Mouse (Mus musculus) heart, postnatal 0 days (tissue): ENCODE results near the gene Slc4a8. TPM values are rescaled to one million over a fixed set of nuclear protein-coding genes. Genes with fewer than 3 reads are reported as not detected.

ENCODE experiments used
- ATAC-seq: fragments of 200-750 bp; cut with Nextera tagmentation; 2 replicates; pipeline ENCODE4 v1.8.0; 2017; ENCODE audit warnings: low read depth, moderate number of reproducible peaks, moderate library complexity; ENCODE audit not compliant: insufficient read depth
- DNase-seq: peaks from one replicate; pipeline ENCODE4 v3.0.0-alpha.2; 2016; ENCODE audit warnings: low spot score
- H3K27ac ChIP-seq: fragments of 300-500 bp; sonication (generic); 2 replicates; pipeline ENCODE4 v1.5.1; 2014; ENCODE audit warnings: low read depth, mild to moderate bottlenecking
- H3K27me3 ChIP-seq: fragments of 300-500 bp; sonication (generic); 2 replicates; pipeline ENCODE4 v1.6.1; 2014; ENCODE audit warnings: low read length, mixed read lengths; ENCODE audit not compliant: control insufficient read depth, insufficient read depth
- H3K36me3 ChIP-seq: fragments of 300-500 bp; sonication (generic); replicated peaks from 2 replicates; pipeline ENCODE4 v1.6.1; 2014; ENCODE audit warnings: low read length, mixed read lengths; ENCODE audit not compliant: control insufficient read depth, insufficient read depth
- H3K4me1 ChIP-seq: fragments of 300-500 bp; sonication (generic); 2 replicates; pipeline ENCODE4 v1.6.1; 2014; ENCODE audit warnings: antibody characterized with exemption; ENCODE audit not compliant: control insufficient read depth, insufficient read depth
- H3K4me2 ChIP-seq: fragments of 300-500 bp; sonication (generic); 2 replicates; pipeline ENCODE4 v1.6.1; 2014; ENCODE audit warnings: low read depth, mild to moderate bottlenecking, low read length, moderate library complexity
- H3K4me3 ChIP-seq: fragments of 300-500 bp; sonication (generic); 2 replicates; pipeline ENCODE4 v1.5.1; 2014; ENCODE audit warnings: low read depth, low read length
- H3K9ac ChIP-seq: fragments of 300-500 bp; sonication (generic); replicated peaks from 2 replicates; pipeline ENCODE4 v1.6.1; 2014; ENCODE audit warnings: low read depth, low read length, mixed read lengths
- H3K9me3 ChIP-seq: fragments of 300-500 bp; sonication (generic); replicated peaks from 2 replicates; pipeline ENCODE4 v1.6.1; 2016; ENCODE audit warnings: low read length; ENCODE audit not compliant: control insufficient read depth
- CTCF ChIP-seq: IDR thresholded peaks from 2 replicates; pipeline ENCODE4 v1.5.1; 2016; ENCODE audit warnings: antibody characterized with exemption, control low read depth, low read depth
- EP300 ChIP-seq: IDR thresholded peaks from 2 replicates; pipeline ENCODE4 v1.6.1; 2016; ENCODE audit warnings: antibody characterized with exemption, low read depth
- WGBS: fragments of 180-500 bp; shearing (Covaris S2); extraction: QIAGEN DNeasy Blood & Tissue Kit; methylation state at CpG from one replicate; pipeline ENCODE4 v1.1.7; 2014; 5-methylcytosine and 5-hydroxymethylcytosine counted together
- polyA plus RNA-seq: library from polyadenylated mRNA; unstranded; fragments of >200 nt; fragmentation: Nextera tagmentation; extraction: Ambion mirVana; gene quantifications from 2 replicates; pipeline ENCODE4 v1.2.1, GENCODE M21; 2015
- total RNA-seq: library from RNA; depleted of rRNA; stranded (reverse); fragments of >200 nt; gene quantifications from 2 replicates; pipeline ENCODE4 v1.2.3, GENCODE M21; 2014; ENCODE audit warnings: low replicate concordance; rRNA removed

Gene Slc4a8
- total and polyA plus RNA-seq, 2 experiments from 2014 or later = 0.19 to 0.81 TPM

- no peak for ATAC-seq
Observed at GRCm38 (mm10) chr15:100870775-100871106, 109.2 kb downstream of the Slc4a8 start.

GRCm38 (mm10) chr15:100871107-100872011 lies 109.8 kb downstream of the Slc4a8 start:
- Histone ChIP-seq H3K27ac (no peak overlapping the region), H3K4me1 (peaks cover 5% of the 10 kb centered on the region; the same call in 1 of the 2 replicates), H3K9me3 (no peaks in the 10 kb centered on the region), H3K36me3 (no peaks in the 10 kb centered on the region), H3K27me3 (peaks cover 80% of the 10 kb centered on the region), H3K9ac (no peak overlapping the region), H3K4me3 (peak overlapping the region; percentile 54), H3K4me2 (peak overlapping the region; percentile 85)
- ATAC-seq (no peak), DNase-seq (no peak)
- no peak for TF ChIP-seq CTCF
- no peak for TF ChIP-seq EP300
- WGBS = 2% methylated on average over 49 of the region's 53 CpGs

More at GRCm38 (mm10) chr15:100870775-100871106, 109.2 kb downstream of the Slc4a8 start:
- Histone ChIP-seq H3K9ac (no peak overlapping the region), H3K4me1 (peaks cover 5% of the 10 kb centered on the region; the same call in 1 of the 2 replicates), H3K27me3 (peaks cover 76% of the 10 kb centered on the region), H3K9me3 (no peaks in the 10 kb centered on the region), H3K4me2 (peak overlapping the region; percentile 85), H3K36me3 (no peaks in the 10 kb centered on the region), H3K4me3 (peak overlapping the region; percentile 54), H3K27ac (no peak overlapping the region)
- TF ChIP-seq EP300 = no peak
- TF ChIP-seq CTCF = no peak
- WGBS = 2% methylated on average over 11 of the region's 69 CpGs
- no peak for DNase-seq

- Histone ChIP-seq H3K27me3 (peaks cover 83% of the 10 kb centered on the region), H3K9me3 (no peaks in the 10 kb centered on the region), H3K4me2 (no peak overlapping the region), H3K4me1 (peaks cover 5% of the 10 kb centered on the region; the same call in 1 of the 2 replicates), H3K4me3 (no peak overlapping the region), H3K27ac (no peak overlapping the region), H3K9ac (no peak overlapping the region), H3K36me3 (no peaks in the 10 kb centered on the region)
- TF ChIP-seq EP300 (no peak), CTCF (no peak)
- WGBS = 4% methylated on average over 16 of the region's 16 CpGs
- DNase-seq (peak; percentile 84), ATAC-seq (peak; percentile 60; the same call in 1 of the 2 replicates)
Observed at GRCm38 (mm10) chr15:100873155-100873554, 111.6 kb downstream of the Slc4a8 start.

Other genes starting within 250 kb of the Slc4a8 start
- gene Tfcp2, start 209.7 kb upstream of the Slc4a8 start, total RNA-seq = 9.9 and 11.0 TPM in 2 replicates
- 11.2 and 13.9 TPM in 2 replicates for gene Tfcp2, start 209.7 kb upstream of the Slc4a8 start, polyA plus RNA-seq
- 6.0 and 18.8 TPM in 2 replicates for gene Pou6f1, start 161.8 kb upstream of the Slc4a8 start, total RNA-seq
- 3.2 and 5.2 TPM in 2 replicates for gene Pou6f1, start 161.8 kb upstream of the Slc4a8 start, polyA plus RNA-seq
- 234 and 284 TPM in 2 replicates for gene Dazap2, start 146.4 kb upstream of the Slc4a8 start, total RNA-seq
- 213 and 214 TPM in 2 replicates for gene Dazap2, start 146.4 kb upstream of the Slc4a8 start, polyA plus RNA-seq
- gene Smagp, start 124.8 kb upstream of the Slc4a8 start, total RNA-seq = 20.5 and 27.6 TPM in 2 replicates
- 15.9 and 19.0 TPM in 2 replicates for gene Smagp, start 124.8 kb upstream of the Slc4a8 start, polyA plus RNA-seq
- gene Bin2, start 92.2 kb upstream of the Slc4a8 start, total RNA-seq = 0.42 TPM in 1 of 2 replicates, not detected in the other
- 0.56 and 0.68 TPM in 2 replicates for gene Bin2, start 92.2 kb upstream of the Slc4a8 start, polyA plus RNA-seq
- gene Cela1, start 73.8 kb upstream of the Slc4a8 start, total RNA-seq = 0.85 TPM in 1 of 2 replicates, not detected in the other
- gene Cela1, start 73.8 kb upstream of the Slc4a8 start, polyA plus RNA-seq = 1.6 and 1.8 TPM in 2 replicates
- 0.92 and 2.1 TPM in 2 replicates for gene Galnt6, start 32.4 kb upstream of the Slc4a8 start, total RNA-seq
- 0.43 and 0.46 TPM in 2 replicates for gene Galnt6, start 32.4 kb upstream of the Slc4a8 start, polyA plus RNA-seq
- gene Scn8a, start 108.1 kb downstream of the Slc4a8 start, total RNA-seq = not detected in 2 replicates
- 0.11 and 0.16 TPM in 2 replicates for gene Scn8a, start 108.1 kb downstream of the Slc4a8 start, polyA plus RNA-seq